Mouse (Mus musculus) lung, embryonic 15.5 days (tissue): ENCODE measurements around the gene Rnf19b. TPM values are rescaled to one million over a fixed set of nuclear protein-coding genes. Genes with fewer than 3 reads are reported as not detected.
A peak's percentile ranks its signal among the peaks of the same experiment; 100 is the strongest.

Experiments used
- ATAC-seq: fragments of 200-750 bp; cut with Nextera tagmentation; 2 replicates; pipeline ENCODE4 v1.8.0; 2017; ENCODE audit warnings: moderate number of reproducible peaks, borderline replicate concordance; ENCODE audit not compliant: low FRiP score, low TSS enrichment; ENCODE audit errors: extremely low read depth
- H3K27ac ChIP-seq: fragments of 300-500 bp; sonication (generic); 2 replicates; pipeline ENCODE4 v1.5.1; 2015; ENCODE audit warnings: moderate library complexity, mild to moderate bottlenecking, inconsistent platforms
- H3K27me3 ChIP-seq: fragments of 300-500 bp; sonication (generic); 2 replicates; pipeline ENCODE4 v1.6.1; 2015; ENCODE audit warnings: inconsistent platforms
- H3K36me3 ChIP-seq: fragments of 300-500 bp; sonication (generic); 2 replicates; pipeline ENCODE4 v1.6.1; 2015; ENCODE audit warnings: inconsistent platforms
- H3K4me1 ChIP-seq: fragments of 300-500 bp; sonication (generic); 2 replicates; pipeline ENCODE4 v1.6.1; 2015; ENCODE audit warnings: inconsistent platforms
- H3K4me2 ChIP-seq: fragments of 300-500 bp; sonication (generic); 2 replicates; pipeline ENCODE4 v1.6.1; 2015; ENCODE audit warnings: inconsistent platforms, mild to moderate bottlenecking, moderate library complexity
- H3K4me3 ChIP-seq: fragments of 300-500 bp; sonication (generic); 2 replicates; pipeline ENCODE4 v1.5.1; 2015; ENCODE audit warnings: mild to moderate bottlenecking, inconsistent platforms
- H3K9ac ChIP-seq: fragments of 300-500 bp; sonication (generic); 2 replicates; pipeline ENCODE4 v1.6.1; 2015; ENCODE audit warnings: inconsistent platforms
- H3K9me3 ChIP-seq: fragments of 300-500 bp; sonication (generic); 2 replicates; pipeline ENCODE4 v1.6.1; 2016; ENCODE audit warnings: inconsistent platforms
- WGBS: fragments of 180-500 bp; shearing (Covaris S2); methylation state at CpG from one replicate; pipeline ENCODE4 v1.1.7; 2015; 5-methylcytosine and 5-hydroxymethylcytosine counted together
- polyA plus RNA-seq: library from polyadenylated mRNA; unstranded; fragments of >200 nt; fragmentation: Nextera tagmentation; extraction: Ambion mirVana; gene quantifications from 2 replicates; pipeline ENCODE4 v1.2.1, GENCODE M21; 2015

The Rnf19b gene
- polyA plus RNA-seq, 1 experiment from 2014 or later = 7.6 TPM

GRCm38 (mm10) chr4:129125736-129126451 lies 67.8 kb downstream of the Rnf19b start:
- H3K27ac ChIP-seq = peak overlapping the region; percentile 81
- no peak overlapping the region for H3K9ac ChIP-seq
- peak overlapping the region; percentile 45 for H3K4me2 ChIP-seq
- ATAC-seq = peak; percentile 67
- WGBS = 5% methylated on average over 19 of the region's 19 CpGs
- H3K9me3 ChIP-seq = no peaks in the 10 kb centered on the region
- H3K27me3 ChIP-seq = peaks cover 57% of the 10 kb centered on the region
- H3K36me3 ChIP-seq = no peaks in the 10 kb centered on the region
- peak overlapping the region; percentile 23 for H3K4me3 ChIP-seq
- H3K4me1 ChIP-seq = peaks cover 41% of the 10 kb centered on the region

- 43% methylated on average over 13 of the region's 13 CpGs for WGBS
- no peak for ATAC-seq
- H3K36me3 ChIP-seq = no peaks in the 10 kb centered on the region
- H3K9ac ChIP-seq = no peak overlapping the region
- no peak overlapping the region for H3K27ac ChIP-seq
- H3K27me3 ChIP-seq = peaks cover 30% of the 10 kb centered on the region; the same call in 1 of the 2 replicates
- H3K4me1 ChIP-seq = peaks cover 34% of the 10 kb centered on the region
- H3K9me3 ChIP-seq = no peaks in the 10 kb centered on the region
- H3K4me3 ChIP-seq = no peak overlapping the region
- no peak overlapping the region for H3K4me2 ChIP-seq
These were observed 70.7 kb downstream of the Rnf19b start for GRCm38 (mm10) chr4:129128582-129129338.

GRCm38 (mm10) chr4:129129387-129129786 lies 71.3 kb downstream of the Rnf19b start:
- H3K27ac ChIP-seq = no peak overlapping the region
- ATAC-seq = no peak

GRCm38 (mm10) chr4:129130149-129130548 lies 72.1 kb downstream of the Rnf19b start:
- H3K9ac ChIP-seq = no peak overlapping the region
- H3K27me3 ChIP-seq = peaks cover 20% of the 10 kb centered on the region
- WGBS = 2% methylated on average over 8 of the region's 8 CpGs
- no peak overlapping the region for H3K27ac ChIP-seq
- no peak overlapping the region for H3K4me3 ChIP-seq
- peak overlapping the region; percentile 47 for H3K4me2 ChIP-seq
- no peaks in the 10 kb centered on the region for H3K36me3 ChIP-seq
- no peak for ATAC-seq
- H3K9me3 ChIP-seq = no peaks in the 10 kb centered on the region
- H3K4me1 ChIP-seq = peaks cover 28% of the 10 kb centered on the region

More at GRCm38 (mm10) chr4:129129387-129129786, 71.3 kb downstream of the Rnf19b start:
- Histone ChIP-seq H3K9me3 (no peaks in the 10 kb centered on the region), H3K4me3 (no peak overlapping the region), H3K9ac (no peak overlapping the region), H3K4me1 (peaks cover 33% of the 10 kb centered on the region), H3K36me3 (no peaks in the 10 kb centered on the region), H3K4me2 (no peak overlapping the region), H3K27me3 (peaks cover 25% of the 10 kb centered on the region; the same call in 1 of the 2 replicates)
- WGBS = 23% methylated on average over 9 of the region's 9 CpGs

- ATAC-seq = no peak
- H3K27me3 ChIP-seq = peaks cover 20% of the 10 kb centered on the region
- H3K4me1 ChIP-seq = peaks cover 22% of the 10 kb centered on the region
- peak overlapping the region; percentile 15 for H3K4me3 ChIP-seq
- H3K36me3 ChIP-seq = no peaks in the 10 kb centered on the region
- H3K27ac ChIP-seq = no peak overlapping the region
- peak overlapping the region; percentile 47 for H3K4me2 ChIP-seq
- H3K9ac ChIP-seq = no peak overlapping the region
- 3% methylated on average over 17 of the region's 17 CpGs for WGBS
- no peaks in the 10 kb centered on the region for H3K9me3 ChIP-seq
These were observed 72.8 kb downstream of the Rnf19b start for GRCm38 (mm10) chr4:129130755-129131303.

- Histone ChIP-seq H3K4me3 (no peak overlapping the region), H3K4me2 (peak overlapping the region; percentile 44), H3K4me1 (peaks cover 21% of the 10 kb centered on the region), H3K27ac (no peak overlapping the region), H3K9ac (no peak overlapping the region), H3K9me3 (no peaks in the 10 kb centered on the region), H3K36me3 (no peaks in the 10 kb centered on the region), H3K27me3 (peaks cover 38% of the 10 kb centered on the region)
- WGBS = 6% methylated on average over 15 of the region's 15 CpGs
- ATAC-seq = no peak
These were observed 76.9 kb downstream of the Rnf19b start for GRCm38 (mm10) chr4:129134799-129135585.

Other genes with a start within 250 kb of the Rnf19b start
- gene Trim62, start 174.7 kb upstream of the Rnf19b start, polyA plus RNA-seq = 5.0 and 5.7 TPM in 2 replicates
- 18.6 and 22.5 TPM in 2 replicates for gene Azin2, start 95.8 kb upstream of the Rnf19b start, polyA plus RNA-seq
- 182 and 187 TPM in 2 replicates for gene Ak2, start 66.3 kb upstream of the Rnf19b start, polyA plus RNA-seq
- gene Tmem54, start 47.3 kb downstream of the Rnf19b start, polyA plus RNA-seq = 16.7 and 18.8 TPM in 2 replicates
- gene Hpca, start 63.8 kb downstream of the Rnf19b start, polyA plus RNA-seq = 2.3 and 2.6 TPM in 2 replicates
- gene Fndc5, start 78.7 kb downstream of the Rnf19b start, polyA plus RNA-seq = 2.7 and 3.7 TPM in 2 replicates
- 13.5 and 14.4 TPM in 2 replicates for gene S100pbp, start 131.5 kb downstream of the Rnf19b start, polyA plus RNA-seq
- 66.4 and 69.8 TPM in 2 replicates for gene Yars, start 131.5 kb downstream of the Rnf19b start, polyA plus RNA-seq
- 5.2 and 6.8 TPM in 2 replicates for gene C77080, start 203.1 kb downstream of the Rnf19b start, polyA plus RNA-seq
- 0.54 and 0.71 TPM in 2 replicates for gene Sync, start 229.3 kb downstream of the Rnf19b start, polyA plus RNA-seq